Mouse (Mus musculus) cerebellum, adult 2 months (tissue): Measurements from ENCODE around the gene Cyp2d10. TPM values are rescaled to one million over a fixed set of nuclear protein-coding genes. Genes with fewer than 3 reads are reported as not detected.

ENCODE experiments used
- DNase-seq, 2 experiments: peaks; one replicate each; pipeline ENCODE4 v3.0.0; 2021
- H3K27ac ChIP-seq: fragments of 200-500 bp; 2 replicates; pipeline ENCODE4 v1.5.1; 2012; ENCODE audit warnings: low read length, control low read depth, inconsistent platforms; ENCODE audit not compliant: insufficient read depth
- H3K27me3 ChIP-seq: fragments of 200-500 bp; 2 replicates; pipeline ENCODE4 v1.6.1; 2012; ENCODE audit warnings: inconsistent platforms, mild to moderate bottlenecking, low read length, moderate library complexity; ENCODE audit not compliant: control insufficient read depth, insufficient read depth
- H3K4me1 ChIP-seq: fragments of 200-500 bp; 2 replicates; pipeline ENCODE4 v1.6.1; 2011; ENCODE audit warnings: low read length; ENCODE audit not compliant: control insufficient read depth, insufficient read depth
- H3K4me3 ChIP-seq: fragments of 200-500 bp; replicated peaks from 2 replicates; pipeline ENCODE3; 2011; ENCODE audit warnings: mild to moderate bottlenecking, low read depth, low read length, control low read depth; ENCODE audit not compliant: insufficient read depth
- CTCF ChIP-seq: fragments of 200-500 bp; IDR thresholded peaks from 2 replicates; pipeline ENCODE4 v1.5.1; 2011; ENCODE audit warnings: low read depth, mild to moderate bottlenecking, control low read depth, low read length, moderate library complexity, borderline replicate concordance; ENCODE audit not compliant: insufficient read depth
- POLR2A ChIP-seq: fragments of 200-500 bp; IDR thresholded peaks from 2 replicates; pipeline ENCODE4 v1.6.1; 2011; ENCODE audit warnings: low read length, control low read depth, borderline replicate concordance; ENCODE audit not compliant: insufficient read depth
- WGBS: fragments of 180-500 bp; shearing (Covaris S2); methylation state at CpG from one replicate; pipeline ENCODE4 v1.1.7; 2018; 5-methylcytosine and 5-hydroxymethylcytosine counted together
- polyA plus RNA-seq: library from polyadenylated mRNA; depleted of rRNA; stranded (reverse); fragments of >200 nt; gene quantifications from 2 replicates; pipeline ENCODE4 v1.2.3, GENCODE M21; 2012

Gene Cyp2d10
- polyA plus RNA-seq, 1 experiment, result not detected

GRCm38 (mm10) chr15:82435011-82435410, 28.0 kb upstream of the Cyp2d10 start:
- Histone ChIP-seq H3K27me3 (no peaks in the 10 kb centered on the region), H3K4me3 (no peak overlapping the region), H3K27ac (no peak overlapping the region), H3K4me1 (no peaks in the 10 kb centered on the region)
- TF ChIP-seq CTCF (no peak), POLR2A (no peak)
- no peak for DNase-seq
- 26% methylated on average over 3 of the region's 3 CpGs for WGBS

- no peak for TF ChIP-seq CTCF
- TF ChIP-seq POLR2A, result no peak
- H3K27me3 ChIP-seq, result no peaks in the 10 kb centered on the region
- no peak overlapping the region for H3K4me3 ChIP-seq
- no peak overlapping the region for H3K27ac ChIP-seq
- 65% methylated on average over 3 of the region's 3 CpGs for WGBS
- DNase-seq, result no peak
- no peaks in the 10 kb centered on the region for H3K4me1 ChIP-seq
Observed at GRCm38 (mm10) chr15:82434541-82434940, 27.5 kb upstream of the Cyp2d10 start.

DNA sequence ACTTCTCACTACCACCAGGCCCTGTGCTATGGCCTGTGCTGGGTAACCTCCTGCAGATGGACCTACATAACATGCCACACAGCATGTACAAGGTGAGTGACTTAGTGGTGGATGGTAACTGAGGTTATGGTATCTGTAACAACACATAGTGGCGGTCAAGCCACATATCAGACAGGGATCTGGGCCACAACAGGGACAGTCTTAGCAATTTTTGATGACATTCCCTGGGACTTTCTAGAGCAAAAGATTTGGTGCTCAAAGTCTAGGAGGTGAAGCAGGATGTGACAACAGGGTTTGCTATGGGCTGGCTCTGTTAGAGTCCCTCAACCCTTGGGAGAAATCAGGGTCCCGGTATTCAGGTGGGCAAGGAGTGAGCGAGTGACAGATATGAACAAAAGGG, 26.6 kb upstream of the Cyp2d10 start:
- no peaks in the 10 kb centered on the region for H3K4me1 ChIP-seq
- no peak overlapping the region for H3K27ac ChIP-seq
- TF ChIP-seq POLR2A, result no peak
- no peak for TF ChIP-seq CTCF
- 96% methylated on average over 3 of the region's 3 CpGs for WGBS
- no peaks in the 10 kb centered on the region for H3K27me3 ChIP-seq
- no peak overlapping the region for H3K4me3 ChIP-seq
- no peak for DNase-seq

GRCm38 (mm10) chr15:82433137-82433536, 26.1 kb upstream of the Cyp2d10 start, which contains the start of gene Cyp2d9:
Cyp2d9 (plus strand) TSS chr15:82433437.
- Histone ChIP-seq H3K4me1 (no peaks in the 10 kb centered on the region), H3K27ac (no peak within 1 kb of the TSS), H3K27me3 (no peaks in the 10 kb centered on the region), H3K4me3 (no peak within 1 kb of the TSS)
- TF ChIP-seq CTCF (no peak), POLR2A (no peak)
- DNase-seq, result no peak

DNA sequence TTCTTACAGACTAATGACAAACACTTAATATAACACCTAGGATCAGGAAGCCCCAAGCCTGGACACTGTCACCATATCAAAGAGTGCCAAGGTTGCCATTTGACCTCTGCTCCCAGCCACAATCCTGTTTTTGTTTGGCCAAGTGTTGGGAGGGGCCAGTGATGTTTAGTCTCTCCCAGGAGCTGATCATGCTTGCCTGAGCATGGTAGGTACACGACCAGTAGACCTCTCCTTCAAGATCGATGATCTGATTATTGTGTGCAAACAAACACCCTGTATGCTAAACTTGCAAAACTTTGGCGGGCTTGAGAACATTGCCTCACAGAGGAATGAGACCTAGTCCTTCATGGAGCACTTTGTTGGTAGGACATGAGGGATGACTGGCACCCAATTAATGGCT, 16.5 kb upstream of the Cyp2d10 start:
- no peaks in the 10 kb centered on the region for H3K27me3 ChIP-seq
- WGBS, result 82% methylated on average over 3 of the region's 3 CpGs
- TF ChIP-seq CTCF (no peak), POLR2A (no peak)
- H3K4me1 ChIP-seq, result no peaks in the 10 kb centered on the region
- no peak overlapping the region for H3K27ac ChIP-seq
- no peak for DNase-seq
- no peak overlapping the region for H3K4me3 ChIP-seq

GRCm38 (mm10) chr15:82422935-82423334, 15.9 kb upstream of the Cyp2d10 start:
- Histone ChIP-seq H3K27me3 (no peaks in the 10 kb centered on the region), H3K4me3 (no peak overlapping the region), H3K4me1 (no peaks in the 10 kb centered on the region), H3K27ac (no peak overlapping the region)
- no peak for DNase-seq
- TF ChIP-seq POLR2A (no peak), CTCF (no peak)
- WGBS, result 73% methylated on average over 4 of the region's 4 CpGs

GRCm38 (mm10) chr15:82418616-82419015, 11.6 kb upstream of the Cyp2d10 start:
- Histone ChIP-seq H3K4me3 (no peak overlapping the region), H3K27ac (no peak overlapping the region), H3K27me3 (no peaks in the 10 kb centered on the region), H3K4me1 (no peaks in the 10 kb centered on the region)
- 79% methylated on average over 1 of the region's 1 CpGs for WGBS
- TF ChIP-seq CTCF (no peak), POLR2A (no peak)
- DNase-seq, result no peak

DNA sequence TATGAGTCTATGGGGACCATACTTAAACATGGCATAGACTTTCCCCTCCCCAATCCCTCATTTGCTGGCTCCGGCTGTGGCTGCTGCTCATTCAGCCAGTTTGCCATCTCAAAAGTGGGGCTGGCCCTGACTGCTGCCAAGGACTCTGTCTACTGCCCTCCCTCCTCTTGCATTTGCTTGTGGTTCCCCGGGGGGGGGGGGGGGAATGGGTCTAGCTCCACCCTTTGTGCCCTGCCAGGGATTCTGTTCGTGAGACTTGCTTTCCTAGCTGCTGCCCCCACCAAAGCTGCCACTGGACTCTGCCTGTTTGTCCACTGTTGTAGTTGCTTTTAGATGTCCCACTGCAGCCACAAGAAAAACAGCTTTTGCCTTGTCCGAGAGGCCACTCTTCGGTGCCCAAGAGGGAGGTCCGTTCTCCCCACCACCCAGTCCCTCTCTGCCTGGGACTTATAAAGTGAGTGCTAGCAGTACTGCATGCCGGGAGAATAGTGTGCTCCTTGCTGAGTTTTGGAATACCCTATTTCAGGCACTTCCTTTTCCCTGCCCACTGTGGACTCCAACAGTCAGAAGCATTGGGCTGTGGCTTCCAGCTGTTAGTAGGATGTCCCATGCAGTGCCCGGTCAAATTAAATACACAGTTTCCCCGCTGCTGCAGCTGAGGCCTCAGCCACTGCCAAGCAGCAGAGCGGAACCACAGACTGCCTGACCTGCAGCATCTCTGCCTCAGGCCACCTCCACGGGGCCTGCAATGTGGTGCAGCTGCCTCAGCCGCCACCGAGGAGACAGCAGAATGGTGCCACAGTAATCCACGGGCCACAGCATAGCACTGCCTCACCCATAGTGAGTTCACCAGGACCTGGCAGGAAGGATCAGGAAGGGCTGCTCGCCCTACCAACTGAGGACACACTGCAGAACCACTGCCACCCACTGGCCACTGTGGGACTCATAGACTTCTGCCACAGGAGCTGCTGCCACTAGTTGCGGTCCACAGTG, 10.1 kb upstream of the Cyp2d10 start:
- Histone ChIP-seq H3K27me3 (no peaks in the 10 kb centered on the region), H3K4me1 (no peaks in the 10 kb centered on the region), H3K27ac (no peak overlapping the region), H3K4me3 (peak overlapping the region; percentile 9)
- WGBS, result 13% methylated on average over 16 of the region's 16 CpGs
- peak; percentile 89 for DNase-seq
- TF ChIP-seq CTCF (peak; percentile 93), POLR2A (no peak)
